Mouse (Mus musculus) urinary bladder, postnatal 10 days (tissue): ENCODE measurements around the gene Aacs.

Experiments used
- DNase-seq: peaks from one replicate; pipeline ENCODE4 v3.0.0; 2022; ENCODE audit warnings: low spot score

Gene Aacs

GRCm38 (mm10) chr5:125493093-125493423 lies 17.4 kb downstream of the Aacs start:
- DNase-seq = no peak

GRCm38 (mm10) chr5:125495655-125496054 lies 20.0 kb downstream of the Aacs start:
- no peak for DNase-seq

- no peak for DNase-seq
These were observed 22.4 kb downstream of the Aacs start for GRCm38 (mm10) chr5:125497821-125498600.

- no peak for DNase-seq
These were observed 25.9 kb downstream of the Aacs start for GRCm38 (mm10) chr5:125501505-125501904.

- no peak for DNase-seq
These were observed 26.6 kb downstream of the Aacs start for GRCm38 (mm10) chr5:125502186-125502585.

- DNase-seq = no peak
These were observed 28.0 kb downstream of the Aacs start for GRCm38 (mm10) chr5:125503628-125504027.

- DNase-seq = no peak
These were observed 29.1 kb downstream of the Aacs start for GRCm38 (mm10) chr5:125504692-125505091.

GRCm38 (mm10) chr5:125505968-125506367 lies 30.4 kb downstream of the Aacs start:
- no peak for DNase-seq

GRCm38 (mm10) chr5:125507582-125507981 lies 32.0 kb downstream of the Aacs start:
- DNase-seq = no peak

GRCm38 (mm10) chr5:125508006-125508405 lies 32.4 kb downstream of the Aacs start:
- no peak for DNase-seq

- DNase-seq = no peak
These were observed 33.9 kb downstream of the Aacs start for GRCm38 (mm10) chr5:125509541-125509940.

GRCm38 (mm10) chr5:125515006-125515405 lies 39.4 kb downstream of the Aacs start:
- DNase-seq = no peak

GRCm38 (mm10) chr5:125518640-125519039 lies 43.0 kb downstream of the Aacs start:
- DNase-seq = no peak

GRCm38 (mm10) chr5:125520930-125521590 lies 45.4 kb downstream of the Aacs start:
- no peak for DNase-seq

- no peak for DNase-seq
These were observed 47.7 kb downstream of the Aacs start for GRCm38 (mm10) chr5:125523361-125523760.

GRCm38 (mm10) chr5:125525516-125525915 lies 49.9 kb downstream of the Aacs start:
- DNase-seq = no peak

- DNase-seq = no peak
These were observed 50.9 kb downstream of the Aacs start for GRCm38 (mm10) chr5:125526464-125526863.

- DNase-seq = no peak
These were observed 53.5 kb downstream of the Aacs start for GRCm38 (mm10) chr5:125529109-125529508.

GRCm38 (mm10) chr5:125531634-125532033 lies 56.0 kb downstream of the Aacs start, which contains the start of gene Tmem132b:
Gene Tmem132b (plus strand): TSS chr5:125531774.
- DNase-seq = no peak

GRCm38 (mm10) chr5:125532191-125532544 lies 56.6 kb downstream of the Aacs start:
- DNase-seq = no peak

- DNase-seq = no peak
These were observed 57.1 kb downstream of the Aacs start for GRCm38 (mm10) chr5:125532545-125533224.

- DNase-seq = no peak
These were observed 57.7 kb downstream of the Aacs start for GRCm38 (mm10) chr5:125533225-125533900.
